Mouse (Mus musculus) kidney, adult 2 months (tissue): Measurements from ENCODE around the gene Samd4b.

ENCODE experiments used
- CTCF ChIP-seq: fragments of 200-500 bp; conservative IDR thresholded peaks from 2 replicates; pipeline ENCODE4 v1.5.1; 2011; ENCODE audit warnings: low read depth, mild to moderate bottlenecking, control low read depth, low read length, moderate library complexity, mixed read lengths; ENCODE audit not compliant: insufficient read depth, insufficient read length
- POLR2A ChIP-seq: fragments of 200-500 bp; IDR thresholded peaks from one replicate; pipeline ENCODE4 v1.6.1; 2011; ENCODE audit warnings: low read depth, low read length, control low read depth

DNA sequence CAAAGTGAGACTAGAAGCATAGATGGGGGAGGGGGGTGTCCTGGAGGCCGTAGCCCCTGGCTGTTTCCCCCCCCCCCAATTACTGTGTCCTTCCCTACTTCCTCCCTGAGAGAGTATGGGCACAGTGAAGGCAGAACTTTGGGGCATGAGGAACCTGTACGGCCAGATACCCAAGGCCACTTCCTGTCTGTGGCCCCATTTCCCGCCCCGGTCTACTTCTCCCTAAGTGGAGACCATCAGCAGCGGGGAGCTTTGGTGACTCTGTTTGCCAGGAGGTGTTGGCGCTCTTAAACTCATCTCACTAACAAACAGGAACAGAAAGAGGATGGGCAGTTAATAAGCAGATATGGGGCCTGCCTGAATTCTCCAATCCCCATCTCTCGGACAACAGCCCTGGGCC lies 50.3 kb downstream of the Samd4b start:
- TF ChIP-seq CTCF (no peak), POLR2A (no peak)
